In the genomic region with DNA sequence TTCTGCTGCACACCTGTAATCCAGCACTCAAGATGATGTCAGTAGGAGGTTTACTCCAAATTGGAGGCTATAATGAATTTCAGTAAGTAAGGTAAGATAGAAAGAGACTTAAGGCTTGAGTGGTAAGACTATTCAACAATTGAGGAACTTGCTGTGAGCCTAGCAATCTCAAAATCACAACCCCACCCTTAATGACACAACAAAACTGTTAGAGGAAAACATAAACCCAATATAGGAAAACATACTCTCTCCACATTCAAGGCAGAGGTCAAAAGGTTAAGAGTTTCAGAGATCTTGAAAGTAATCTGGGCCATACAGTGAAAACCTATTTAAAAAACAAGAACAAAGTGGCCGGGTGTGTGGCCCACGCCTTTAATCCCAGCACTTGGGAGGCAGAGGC, we compare ENCODE assay signal across 21 mouse cellular contexts. TPM values are rescaled to one million over a fixed set of nuclear protein-coding genes. Genes with fewer than 3 reads are reported as not detected.
DNase-seq lines count a peak whose midpoint lies in the region; ATAC-seq lines count a peak whose summit lies in the region.
"Had no signal": no experiment of that assay in that cellular context is flagged by ENCODE, and none has a peak within 500 bp of the region (broad histone marks: within the 10 kb centered on the region; RNA-seq: fewer than 3 reads in every experiment).

No protein-coding gene starts in this region.

- intact Hi-C loops in left cerebral cortex, postnatal 25 days (cut with DNase I) = no loop called here

- DNase-seq in 416B (ENCODE audit: low read depth) (peak; percentile 46), ES-CJ7 (ENCODE audit: low read depth, low spot score) (peak; percentile 32), ZHBTc4 (ENCODE audit: low read depth, low spot score) (peak; percentile 33)
- DNase-seq in kidney, postnatal 25 days = no peak
- no peak for DNase-seq in left cerebral cortex, postnatal 25 days (ENCODE audit: low spot score in 2 of 2)
- no peak for DNase-seq in cerebellum, adult 8-10 months
- DNase-seq in spleen, adult 12 weeks (ENCODE audit: low spot score) = no peak
- DNase-seq: adrenal gland, postnatal 10 days; cerebellum, adult 11-12 months; cerebellum, adult 9-11 months; cerebellum, postnatal 36 days; embryo, embryonic 11 days; gastrocnemius, postnatal 14 days; heart, postnatal 10 days; heart, postnatal 4 days; kidney, adult 18-20 months had no signal

- ATAC-seq in megakaryocyte, adult 5-6 weeks (ENCODE audit: poor library complexity, severe bottlenecking) = peak; percentile 87
- ATAC-seq: CD4-positive, CD25-positive, alpha-beta regulatory T cell, adult 4 months; forebrain, embryonic 16.5 days; hindbrain, postnatal 0 days; intestine, embryonic 15.5 days had no signal

RNA-seq across cellular contexts. Expression of gene Nfyc, which starts 34.7 kb away (rescaled TPM):
- 64.3 and 66.1 TPM in 2 replicates for total RNA-seq in megakaryocyte, adult 5-6 weeks (2015)
- total RNA-seq in megakaryocyte, adult 5-6 weeks (2017) = 55.0 and 67.3 TPM in 2 replicates
- total RNA-seq in left cerebral cortex, postnatal 25 days (2021) = 10 to 100 TPM; 44.0 to 47.9 TPM

RNA-seq across cellular contexts. Expression of gene Kcnq4, which starts 48.3 kb away (rescaled TPM):
- not detected in 2 replicates for total RNA-seq in megakaryocyte, adult 5-6 weeks (2015)
- not detected in 2 replicates for total RNA-seq in megakaryocyte, adult 5-6 weeks (2017)
- 1 to 10 TPM; 7.4 to 8.5 TPM for total RNA-seq in left cerebral cortex, postnatal 25 days (2021)

RNA-seq across cellular contexts. Expression of gene Rims3, which starts 57.9 kb away (rescaled TPM):
- total RNA-seq in megakaryocyte, adult 5-6 weeks (2015) = 0.05 and 0.29 TPM in 2 replicates
- total RNA-seq in megakaryocyte, adult 5-6 weeks (2017) = 0.04 and 0.15 TPM in 2 replicates
- total RNA-seq in left cerebral cortex, postnatal 25 days (2021) = 100 to 1,000 TPM in 1 of 2 experiments, 10 to 100 TPM in 1; 94.9 to 115 TPM

Comparison
In these comparisons a context has a peak if more than half of its experiments do, and no peak if none do; other contexts are left out.
1. DNase-seq: peak in 416B (single experiment), ES-CJ7 (single experiment) and ZHBTc4 (single experiment); none in kidney, postnatal 25 days (0 of 2), left cerebral cortex, postnatal 25 days (0 of 2), cerebellum, adult 8-10 months (single experiment) and spleen, adult 12 weeks (single experiment).
2. RNA of gene Kcnq4, which starts 48.3 kb away (total RNA-seq): 7.4 to 8.5 TPM in left cerebral cortex, postnatal 25 days; not detected in megakaryocyte, adult 5-6 weeks; every median in the first group is over 4 times any median in the second.
3. RNA of gene Rims3, which starts 57.9 kb away (total RNA-seq): 94.9 to 115 TPM in left cerebral cortex, postnatal 25 days; 0.04 to 0.29 TPM in megakaryocyte, adult 5-6 weeks; every median in the first group is over 10 times any median in the second.